Mouse (Mus musculus) neural tube, embryonic 11.5 days (tissue): ENCODE results near the gene Gm45837. TPM values are rescaled to one million over a fixed set of nuclear protein-coding genes. Genes with fewer than 3 reads are reported as not detected.
A peak's percentile ranks its signal among the peaks of the same experiment; 100 is the strongest.

Experiments
- ATAC-seq: fragments of 200-750 bp; cut with Nextera tagmentation; 2 replicates; pipeline ENCODE4 v1.8.0; 2017; ENCODE audit warnings: moderate number of reproducible peaks, mild to moderate bottlenecking, moderate TSS enrichment, moderate library complexity; ENCODE audit not compliant: insufficient read depth, low FRiP score, low TSS enrichment
- DNase-seq: peaks from one replicate; pipeline ENCODE4 v3.0.0-alpha.2; 2015; ENCODE audit warnings: low spot score
- H3K27ac ChIP-seq: fragments of 300-500 bp; sonication (generic); 2 replicates; pipeline ENCODE4 v1.5.1; 2014; ENCODE audit warnings: low read depth, mild to moderate bottlenecking, low read length
- H3K27me3 ChIP-seq: fragments of 300-500 bp; sonication (generic); 2 replicates; pipeline ENCODE4 v1.6.1; 2014; ENCODE audit warnings: mild to moderate bottlenecking, low read length, mixed read lengths; ENCODE audit not compliant: control insufficient read depth, insufficient read depth
- H3K36me3 ChIP-seq: fragments of 300-500 bp; sonication (generic); 2 replicates; pipeline ENCODE4 v1.6.1; 2014; ENCODE audit warnings: mild to moderate bottlenecking, low read length, moderate library complexity, mixed read lengths; ENCODE audit not compliant: control insufficient read depth, insufficient read depth
- H3K4me1 ChIP-seq: fragments of 300-500 bp; sonication (generic); 2 replicates; pipeline ENCODE4 v1.6.1; 2014; ENCODE audit warnings: low read length, mixed read lengths; ENCODE audit not compliant: control insufficient read depth, insufficient read depth
- H3K4me2 ChIP-seq: fragments of 300-500 bp; sonication (generic); 2 replicates; pipeline ENCODE4 v1.6.1; 2014; ENCODE audit warnings: low read depth, mild to moderate bottlenecking, moderate library complexity
- H3K4me3 ChIP-seq: fragments of 300-500 bp; sonication (generic); 2 replicates; pipeline ENCODE4 v1.5.1; 2014; ENCODE audit warnings: low read depth, low read length
- H3K9ac ChIP-seq: fragments of 300-500 bp; sonication (generic); 2 replicates; pipeline ENCODE4 v1.6.1; 2014; ENCODE audit warnings: mild to moderate bottlenecking, low read length
- H3K9me3 ChIP-seq: fragments of 300-500 bp; sonication (generic); 2 replicates; pipeline ENCODE4 v1.6.1; 2016; ENCODE audit warnings: low read length; ENCODE audit not compliant: control insufficient read depth
- WGBS: fragments of 180-500 bp; shearing (Covaris S2); extraction: QIAGEN DNeasy Blood & Tissue Kit; methylation state at CpG from one replicate; pipeline ENCODE4 v1.1.7; 2014; 5-methylcytosine and 5-hydroxymethylcytosine counted together
- polyA plus RNA-seq: library from polyadenylated mRNA; unstranded; fragments of >200 nt; fragmentation: Nextera tagmentation; extraction: Ambion mirVana; gene quantifications from 2 replicates; pipeline ENCODE4 v1.2.1, GENCODE M21; 2014

Gm45837 gene
- polyA plus RNA-seq, 1 experiment from 2014 or later, result not detected

DNA sequence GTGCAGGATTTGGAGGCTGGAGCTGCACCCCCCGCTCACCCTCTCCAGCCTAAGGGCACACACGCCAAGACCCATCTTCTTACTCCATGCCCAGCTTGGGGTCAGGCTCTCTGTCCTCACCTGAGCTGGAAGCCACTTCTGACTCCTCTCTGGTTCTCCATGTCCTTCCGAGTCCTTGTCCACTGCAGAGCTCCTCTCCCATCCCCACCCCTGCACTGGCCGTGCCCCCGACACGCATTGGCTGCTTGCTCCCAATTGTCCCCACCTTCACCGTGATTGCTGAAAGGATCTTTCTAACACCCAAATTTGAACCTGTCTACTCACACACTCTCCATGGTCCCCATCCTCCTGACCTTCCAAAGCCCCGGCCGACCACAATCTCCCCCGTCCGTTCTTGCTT, 50.9 kb downstream of the Gm45837 start:
- 88% methylated on average over 11 of the region's 11 CpGs for WGBS

DNA sequence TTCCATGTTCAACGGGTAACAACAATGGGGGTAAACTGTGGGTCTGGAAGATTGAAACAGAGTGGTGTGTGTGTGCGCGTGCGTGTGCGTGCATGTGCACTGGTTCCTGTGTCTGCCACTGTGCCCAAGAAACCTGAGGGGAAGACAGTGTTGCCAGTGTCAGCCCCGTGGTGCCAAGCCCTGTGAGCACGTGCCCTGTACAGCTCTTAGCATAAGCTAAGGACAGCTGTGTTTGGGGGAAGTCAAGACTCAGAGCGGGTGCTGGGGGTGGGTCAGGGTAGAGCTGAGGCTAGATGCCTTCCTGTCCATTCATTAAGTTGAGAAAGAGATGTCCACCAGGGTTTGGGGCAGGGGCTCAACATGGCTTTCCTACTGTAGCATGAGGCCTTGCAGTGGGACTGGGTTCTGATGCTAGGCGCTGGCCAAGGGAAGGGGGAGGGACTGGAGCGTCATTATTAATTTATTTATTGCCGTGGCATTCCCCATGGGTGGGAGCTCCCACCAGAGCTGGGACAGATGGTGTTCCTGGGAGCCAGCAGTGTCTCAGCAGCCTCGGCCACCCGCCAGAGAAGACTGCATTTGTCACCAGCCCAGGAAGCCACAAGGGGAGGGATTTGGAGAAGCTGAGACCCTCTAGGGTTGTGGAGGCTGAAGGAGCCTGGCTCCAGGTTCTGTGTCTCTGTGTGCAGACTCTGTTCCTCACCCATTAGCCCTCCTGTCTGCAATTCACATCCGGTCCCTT, 51.8 kb downstream of the Gm45837 start:
- Histone ChIP-seq H3K27me3 (no peaks in the 10 kb centered on the region), H3K36me3 (no peaks in the 10 kb centered on the region), H3K9ac (no peak overlapping the region), H3K27ac (no peak overlapping the region), H3K4me1 (no peaks in the 10 kb centered on the region), H3K4me2 (no peak overlapping the region), H3K4me3 (no peak overlapping the region), H3K9me3 (no peaks in the 10 kb centered on the region)
- WGBS, result 70% methylated on average over 14 of the region's 14 CpGs
- DNase-seq (no peak), ATAC-seq (no peak)

More for the DNA sequence above, 50.9 kb downstream of the Gm45837 start:
- ATAC-seq (no peak), DNase-seq (no peak)
- no peak overlapping the region for H3K27ac ChIP-seq
- no peak overlapping the region for H3K4me2 ChIP-seq
- H3K4me1 ChIP-seq, result no peaks in the 10 kb centered on the region
- H3K36me3 ChIP-seq, result no peaks in the 10 kb centered on the region
- H3K9ac ChIP-seq, result no peak overlapping the region
- H3K27me3 ChIP-seq, result no peaks in the 10 kb centered on the region
- H3K4me3 ChIP-seq, result no peak overlapping the region
- H3K9me3 ChIP-seq, result no peaks in the 10 kb centered on the region

- no peaks in the 10 kb centered on the region for H3K27me3 ChIP-seq
- no peak overlapping the region for H3K9ac ChIP-seq
- DNase-seq, result no peak
- H3K4me2 ChIP-seq, result no peak overlapping the region
- ATAC-seq, result no peak
- WGBS, result 89% methylated on average over 11 of the region's 11 CpGs
- no peaks in the 10 kb centered on the region for H3K4me1 ChIP-seq
- H3K9me3 ChIP-seq, result no peaks in the 10 kb centered on the region
- H3K27ac ChIP-seq, result no peak overlapping the region
- no peak overlapping the region for H3K4me3 ChIP-seq
- H3K36me3 ChIP-seq, result no peaks in the 10 kb centered on the region
These were observed 53.1 kb downstream of the Gm45837 start for GRCm38 (mm10) chr7:101463665-101464271.

DNA sequence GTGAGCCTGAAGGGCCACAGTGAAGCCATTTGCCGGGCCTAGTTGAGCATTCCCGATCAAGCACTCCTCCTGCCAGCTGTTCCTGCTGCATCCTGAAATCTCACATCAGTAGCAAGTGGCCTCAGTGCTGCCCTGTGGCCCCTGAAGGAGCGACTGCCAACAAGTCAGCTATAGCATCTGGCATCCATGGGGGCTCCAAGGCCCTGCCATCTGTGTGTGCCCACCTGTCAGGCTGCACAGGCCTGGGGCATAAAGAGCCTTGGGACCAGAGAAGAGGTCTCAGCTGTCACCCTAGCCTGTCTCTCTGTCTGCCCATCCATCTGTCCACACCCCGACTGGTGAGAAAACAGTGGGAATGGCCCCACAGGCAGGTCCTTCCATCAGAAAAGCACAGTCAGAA, 54.2 kb downstream of the Gm45837 start:
- H3K4me2 ChIP-seq, result no peak overlapping the region
- no peak overlapping the region for H3K4me3 ChIP-seq
- no peaks in the 10 kb centered on the region for H3K36me3 ChIP-seq
- DNase-seq (no peak), ATAC-seq (no peak)
- H3K27me3 ChIP-seq, result no peaks in the 10 kb centered on the region
- H3K9me3 ChIP-seq, result no peaks in the 10 kb centered on the region
- no peaks in the 10 kb centered on the region for H3K4me1 ChIP-seq
- H3K27ac ChIP-seq, result no peak overlapping the region
- H3K9ac ChIP-seq, result no peak overlapping the region
- 60% methylated on average over 4 of the region's 4 CpGs for WGBS

GRCm38 (mm10) chr7:101465392-101465791, 54.7 kb downstream of the Gm45837 start:
- Histone ChIP-seq H3K9ac (no peak overlapping the region), H3K27ac (no peak overlapping the region), H3K4me2 (no peak overlapping the region), H3K27me3 (no peaks in the 10 kb centered on the region), H3K9me3 (no peaks in the 10 kb centered on the region), H3K36me3 (no peaks in the 10 kb centered on the region), H3K4me1 (no peaks in the 10 kb centered on the region), H3K4me3 (no peak overlapping the region)
- 55% methylated on average over 13 of the region's 14 CpGs for WGBS
- DNase-seq, result no peak
- ATAC-seq, result no peak

DNA sequence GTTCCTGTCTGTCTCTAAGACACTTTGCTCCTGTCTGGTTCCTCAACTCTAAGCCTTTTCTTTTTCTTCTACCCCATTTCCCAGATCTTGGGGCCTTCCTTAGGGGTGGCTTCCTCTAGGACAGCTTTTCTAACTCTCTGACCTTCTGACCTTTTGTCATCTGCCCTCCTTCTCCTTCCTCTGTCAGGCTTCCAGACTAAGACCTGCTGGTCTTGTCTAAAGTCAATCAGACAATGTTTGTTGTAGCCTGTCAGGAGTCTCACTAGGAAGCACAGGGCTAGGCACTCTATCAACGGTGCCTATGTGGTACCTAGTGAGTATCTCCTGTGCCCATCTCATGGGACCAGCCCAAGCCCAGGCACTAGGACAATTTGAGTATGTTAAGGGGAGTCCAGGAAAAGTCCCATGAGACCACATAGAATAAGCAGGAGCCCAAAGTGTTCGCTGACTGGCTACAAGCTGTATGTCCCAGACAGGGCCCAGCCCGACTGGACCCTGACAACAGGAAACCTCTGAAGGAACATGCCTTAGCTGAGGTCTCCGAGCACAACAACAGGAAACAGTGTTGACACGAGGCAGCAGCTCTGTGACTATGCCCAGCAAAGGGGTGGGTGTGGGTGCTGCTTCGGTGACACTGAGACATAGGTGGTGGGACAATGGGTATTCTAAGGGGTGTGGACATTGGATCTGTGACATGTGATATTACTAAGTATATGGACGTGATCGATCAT, 55.3 kb downstream of the Gm45837 start:
- Histone ChIP-seq H3K9ac (no peak overlapping the region), H3K36me3 (no peaks in the 10 kb centered on the region), H3K4me3 (no peak overlapping the region), H3K9me3 (no peaks in the 10 kb centered on the region), H3K27me3 (no peaks in the 10 kb centered on the region), H3K4me1 (no peaks in the 10 kb centered on the region), H3K27ac (0 out of 2 replicates have a peak overlapping the region, but pooled peaks have one; percentile 17), H3K4me2 (no peak overlapping the region)
- DNase-seq (no peak), ATAC-seq (no peak)
- 82% methylated on average over 8 of the region's 8 CpGs for WGBS

- Histone ChIP-seq H3K9ac (no peak overlapping the region), H3K27me3 (no peaks in the 10 kb centered on the region), H3K4me1 (no peaks in the 10 kb centered on the region), H3K4me3 (no peak overlapping the region), H3K4me2 (no peak overlapping the region), H3K27ac (no peak overlapping the region), H3K9me3 (no peaks in the 10 kb centered on the region), H3K36me3 (no peaks in the 10 kb centered on the region)
- no peak for DNase-seq
- no peak for ATAC-seq
- WGBS, result 90% methylated on average over 6 of the region's 6 CpGs
These were observed 55.9 kb downstream of the Gm45837 start for GRCm38 (mm10) chr7:101466581-101467081.

DNA sequence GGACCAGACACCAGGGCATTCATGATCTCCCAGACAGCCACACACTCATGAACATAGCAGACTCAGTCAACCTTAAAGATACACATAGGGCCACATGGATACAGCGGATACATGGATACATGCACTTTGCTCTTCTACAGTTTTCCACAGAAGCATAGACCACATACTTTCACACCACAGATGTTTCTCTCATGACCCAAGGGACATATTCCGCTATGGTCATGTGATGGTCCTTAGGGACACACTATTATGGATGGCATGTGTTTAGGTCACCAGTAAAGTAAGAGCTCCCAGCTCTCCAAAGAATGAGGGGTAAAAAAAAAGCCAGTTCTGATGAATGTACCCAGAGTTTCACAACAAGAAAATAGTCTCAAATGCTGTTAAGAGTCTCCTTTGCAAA, 60.7 kb downstream of the Gm45837 start:
- no peak overlapping the region for H3K9ac ChIP-seq
- DNase-seq, result no peak
- H3K4me3 ChIP-seq, result no peak overlapping the region
- no peak for ATAC-seq
- H3K4me2 ChIP-seq, result no peak overlapping the region
- H3K9me3 ChIP-seq, result no peaks in the 10 kb centered on the region
- 86% methylated on average over 2 of the region's 2 CpGs for WGBS
- no peaks in the 10 kb centered on the region for H3K4me1 ChIP-seq
- H3K27me3 ChIP-seq, result no peaks in the 10 kb centered on the region
- no peak overlapping the region for H3K27ac ChIP-seq
- H3K36me3 ChIP-seq, result no peaks in the 10 kb centered on the region
